Mouse (Mus musculus) embryo, embryonic 10.5 days (tissue): Measurements from ENCODE around the gene Tmem184b.

Source experiments
- DNase-seq: peaks from one replicate; pipeline ENCODE4 v3.0.0-alpha.2; 2015; ENCODE audit warnings: low spot score

Tmem184b gene

DNA sequence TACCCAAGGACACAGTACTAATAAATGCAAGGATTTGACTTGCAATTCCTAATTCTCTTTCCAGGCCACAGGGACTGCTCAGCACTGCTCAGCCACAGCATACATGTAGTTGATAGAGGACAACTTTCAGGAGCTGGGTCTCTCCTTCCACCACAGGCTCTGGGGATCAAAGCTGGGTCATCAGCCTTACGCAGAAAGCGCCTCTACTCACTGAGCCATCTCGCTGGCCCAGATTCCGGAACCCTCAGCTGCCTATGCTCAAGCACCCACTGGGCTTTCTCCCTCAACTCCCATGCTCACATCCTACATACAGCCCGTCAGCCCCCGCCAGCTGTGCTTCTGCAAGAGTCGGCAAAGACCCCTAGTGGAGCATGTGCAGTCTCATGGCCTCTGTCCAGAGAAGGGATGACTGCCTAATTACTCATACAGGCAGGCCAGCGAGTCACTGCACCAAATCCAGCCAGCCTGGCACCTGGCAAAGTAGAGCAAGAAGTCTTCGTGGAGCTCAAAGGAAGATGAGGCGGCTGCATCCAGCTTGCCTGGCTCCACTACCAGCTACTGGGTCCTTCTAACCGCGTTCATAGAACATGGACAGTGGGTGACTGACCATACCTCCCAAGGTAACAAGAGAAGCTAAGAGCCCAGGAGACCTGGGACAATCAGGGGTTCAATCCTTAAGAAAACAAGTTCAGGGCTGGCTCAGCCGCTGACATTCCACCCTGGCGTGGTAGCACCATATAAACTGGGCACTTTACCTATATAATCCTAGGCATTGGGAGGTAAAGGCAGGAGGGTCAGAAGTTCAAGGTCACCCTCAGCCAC, 3.9 kb downstream of the Tmem184b start:
- DNase-seq, result no peak

GRCm38 (mm10) chr15:79396736-79397135, 6.6 kb downstream of the Tmem184b start:
- peak; percentile 38 for DNase-seq

DNA sequence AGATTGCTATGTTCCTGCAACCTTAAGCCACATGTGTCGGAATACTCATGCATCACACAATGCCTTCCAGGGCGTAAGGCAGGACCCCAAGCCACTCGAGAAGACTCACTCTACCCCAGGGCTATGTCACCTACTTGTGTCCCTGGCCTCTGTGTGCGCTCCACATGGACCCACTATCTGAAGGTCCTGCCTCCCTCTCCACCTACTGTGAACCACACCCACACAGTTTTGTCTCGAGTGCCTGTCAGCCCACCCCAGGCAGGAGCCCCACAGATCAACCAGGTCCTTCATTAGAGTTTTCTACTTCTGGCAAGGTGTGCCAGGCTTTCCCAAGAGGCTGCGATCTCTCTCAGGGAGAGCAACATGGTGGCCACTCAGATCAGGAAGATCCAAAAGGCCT, 8.1 kb downstream of the Tmem184b start:
- DNase-seq, result no peak

- no peak for DNase-seq
Observed at GRCm38 (mm10) chr15:79394842-79395241, 8.5 kb downstream of the Tmem184b start.

- no peak for DNase-seq
Observed at GRCm38 (mm10) chr15:79393101-79393500, 10.3 kb downstream of the Tmem184b start.

- no peak for DNase-seq
Observed at GRCm38 (mm10) chr15:79392527-79392926, 10.8 kb downstream of the Tmem184b start.

DNA sequence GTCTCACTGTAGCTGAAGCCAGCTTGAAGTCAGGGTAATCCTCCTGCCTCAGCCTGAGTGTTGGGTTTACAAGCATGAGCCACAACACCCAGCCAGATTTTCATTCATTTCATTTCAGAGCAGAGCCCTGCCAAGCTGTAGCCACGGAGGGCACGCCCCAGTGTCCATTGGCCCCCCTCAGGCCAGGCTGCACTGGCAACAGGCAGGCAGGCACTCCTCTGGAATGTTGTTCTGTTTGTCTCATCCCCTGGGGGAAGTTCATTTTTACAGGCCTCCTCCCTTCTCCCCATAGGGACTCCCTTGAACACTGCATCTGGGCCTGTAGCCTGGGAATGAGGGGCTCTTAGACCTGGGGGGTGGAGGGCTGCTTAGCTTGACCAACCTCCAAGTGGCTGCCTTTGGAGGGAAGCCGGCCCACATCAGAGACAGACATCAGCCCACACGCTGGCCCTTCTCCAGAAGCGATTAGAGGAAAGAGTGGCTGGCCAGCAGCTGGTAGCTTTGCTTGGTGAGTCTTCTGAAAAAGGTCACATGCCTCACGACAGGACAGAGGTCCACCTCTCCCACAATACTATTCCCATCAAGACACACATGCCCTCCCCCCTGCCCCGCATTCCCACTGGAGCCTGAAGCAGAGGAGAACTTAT, 11.8 kb downstream of the Tmem184b start:
- no peak for DNase-seq

GRCm38 (mm10) chr15:79390434-79390833, 12.9 kb downstream of the Tmem184b start:
- no peak for DNase-seq

DNA sequence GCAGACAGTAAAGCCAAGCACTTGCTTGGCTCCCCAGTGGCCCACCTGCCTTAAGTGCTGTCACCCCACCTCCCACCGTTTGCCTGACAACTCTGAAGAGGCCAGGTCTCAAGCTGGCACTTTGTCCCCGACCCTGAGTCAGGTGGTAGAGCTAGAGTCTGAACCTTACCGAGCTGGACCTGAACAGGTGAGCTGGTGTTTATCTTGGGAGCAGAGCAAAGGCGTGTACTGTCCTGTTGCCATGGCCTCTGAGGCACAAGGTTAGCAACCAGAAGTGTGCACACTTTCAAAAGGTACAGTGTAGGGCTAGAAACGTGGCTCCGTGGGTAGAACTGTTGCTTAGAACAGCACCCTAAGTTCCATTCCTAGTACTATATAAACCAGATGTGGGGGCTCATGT, 15.2 kb downstream of the Tmem184b start:
- no peak for DNase-seq

GRCm38 (mm10) chr15:79387611-79388010, 15.8 kb downstream of the Tmem184b start:
- DNase-seq, result no peak

DNA sequence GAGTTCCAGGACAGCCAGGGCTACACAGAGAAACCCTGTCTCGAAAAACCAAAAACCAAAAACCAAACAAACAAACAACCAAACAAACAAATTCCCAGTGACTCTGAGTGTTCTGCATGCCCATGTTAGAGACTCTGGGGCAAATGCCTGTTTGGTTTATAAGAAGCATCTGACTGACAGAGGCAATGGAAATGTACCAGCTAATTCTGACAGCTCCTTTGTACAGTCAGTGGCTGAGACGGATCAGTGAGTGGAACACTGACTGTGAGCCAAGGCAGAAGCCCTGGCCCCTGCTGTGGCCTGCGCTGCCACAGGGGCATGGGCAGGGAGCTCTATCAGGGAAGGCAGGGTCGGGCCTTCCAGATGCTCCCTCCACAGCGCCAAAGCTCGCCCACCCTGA, 16.3 kb downstream of the Tmem184b start:
- no peak for DNase-seq

DNA sequence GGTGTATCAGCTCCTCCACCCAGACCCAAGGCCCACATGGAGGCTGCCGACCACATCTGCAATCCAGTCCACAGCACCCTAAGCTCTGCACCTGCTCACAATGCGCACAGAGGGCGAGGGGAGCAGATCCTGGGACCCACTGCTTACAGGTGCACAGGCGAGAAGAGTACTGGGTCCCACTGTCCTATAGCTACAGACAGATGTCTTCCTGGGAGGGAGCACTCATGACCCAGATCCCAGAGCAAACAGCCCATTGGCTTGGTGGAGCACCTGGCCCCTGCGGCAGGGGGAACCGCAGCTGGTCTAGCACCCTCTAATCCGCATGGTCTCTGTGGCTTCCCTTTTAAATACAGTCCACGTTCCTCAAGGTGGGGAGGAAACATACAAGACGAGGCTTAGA, 21.7 kb downstream of the Tmem184b start:
- DNase-seq, result no peak

- DNase-seq, result peak; percentile 88
Observed at GRCm38 (mm10) chr15:79380468-79381444, 22.6 kb downstream of the Tmem184b start.

GRCm38 (mm10) chr15:79379658-79380057, 23.7 kb downstream of the Tmem184b start:
- DNase-seq, result no peak

DNA sequence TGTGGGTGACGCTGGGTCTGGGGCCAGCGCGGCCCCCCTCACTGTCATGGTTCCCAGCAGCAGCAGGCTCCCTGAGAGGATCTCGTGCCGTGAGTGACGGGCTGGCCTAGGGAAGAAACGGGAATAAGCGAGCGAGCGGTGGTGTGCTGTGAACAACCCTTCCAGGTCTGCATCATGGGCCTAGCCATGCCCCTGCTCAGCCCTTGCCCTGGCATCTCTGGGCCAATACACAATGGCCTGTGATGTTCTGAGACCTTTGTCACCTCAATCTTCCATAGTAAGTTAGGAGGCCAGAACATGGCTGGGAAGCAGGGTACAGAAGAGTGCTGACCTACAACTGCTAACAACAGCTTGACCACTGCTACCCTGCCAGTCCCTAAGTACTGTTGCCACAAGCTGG, 24.8 kb downstream of the Tmem184b start:
- no peak for DNase-seq

DNA sequence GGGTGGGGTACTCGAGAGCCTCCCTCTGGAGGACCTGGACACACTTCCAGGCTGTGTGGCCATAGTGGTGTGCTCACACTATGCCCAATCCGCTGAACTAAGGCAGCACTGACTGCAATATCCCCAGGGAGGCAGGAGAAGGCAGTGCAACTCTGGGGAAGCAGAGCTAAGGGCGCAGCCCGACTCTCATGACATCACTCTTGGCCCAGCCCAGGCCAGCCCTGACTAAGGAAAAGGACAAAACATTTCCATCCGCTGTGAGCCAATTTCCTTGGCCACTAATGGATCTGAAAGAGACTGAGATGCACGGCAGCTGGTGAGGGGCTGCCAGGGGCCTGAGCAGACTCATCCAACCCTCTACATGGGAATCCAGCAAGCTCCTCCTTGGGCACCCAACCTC, 25.7 kb downstream of the Tmem184b start:
- no peak for DNase-seq

GRCm38 (mm10) chr15:79374760-79375159, 28.6 kb downstream of the Tmem184b start:
- DNase-seq, result no peak

GRCm38 (mm10) chr15:79370281-79370843, 33.0 kb downstream of the Tmem184b start:
- no peak for DNase-seq

GRCm38 (mm10) chr15:79369452-79370280, 33.7 kb downstream of the Tmem184b start:
- no peak for DNase-seq

GRCm38 (mm10) chr15:79368861-79369440, 34.4 kb downstream of the Tmem184b start:
- DNase-seq, result no peak

DNA sequence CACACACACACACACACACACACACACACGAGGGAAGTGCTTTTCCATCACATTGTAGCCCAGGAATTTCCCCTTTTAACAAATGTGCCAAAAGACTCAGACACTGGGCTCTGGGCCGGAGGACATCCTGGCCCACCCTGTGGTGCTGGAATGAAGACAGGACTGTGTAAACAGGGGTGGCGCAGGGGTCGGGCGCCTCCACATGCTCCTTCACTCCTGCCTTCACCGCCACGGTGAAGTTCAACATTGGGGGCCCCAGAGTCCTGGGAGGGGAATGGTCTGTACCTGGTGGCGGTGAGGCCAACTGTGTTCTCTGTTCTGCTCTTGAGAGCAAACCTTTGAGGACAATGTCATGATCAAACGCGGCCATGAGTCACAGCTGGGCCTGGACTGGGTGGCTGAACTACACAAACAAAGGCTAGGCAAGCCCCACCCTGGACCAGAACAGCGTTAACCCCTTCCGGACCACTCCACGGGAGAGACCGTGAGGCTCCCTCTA, 35.0 kb downstream of the Tmem184b start:
- DNase-seq, result no peak
